Mouse (Mus musculus): ENCODE data around the gene C530008M17Rik. TPM values are rescaled to one million over a fixed set of nuclear protein-coding genes. Genes with fewer than 3 reads are reported as not detected.

C530008M17Rik gene
- polyA plus RNA-seq, 1 experiment, result 29.1 TPM

GRCm38 (mm10) chr5:76698187-76698586, 41.9 kb downstream of the C530008M17Rik start:
- Histone ChIP-seq H3K27ac (ENCODE audit: insufficient read depth, low read length) (no peak overlapping the region), H3K27me3 (ENCODE audit: control insufficient read depth, insufficient read depth, low read length) (peaks cover 7% of the 10 kb centered on the region; the same call in 1 of the 2 replicates), H3K4me1 (ENCODE audit: control insufficient read depth, insufficient read depth, low read length) (no peaks in the 10 kb centered on the region), H3K4me3 (replicated peaks; ENCODE audit: insufficient read depth, low read depth, low read length) (no peak overlapping the region)
- WGBS, result 7% methylated on average over 2 of the region's 2 CpGs
- TF ChIP-seq POLR2A (IDR thresholded peaks at IDR 0.05; ENCODE audit: borderline replicate concordance, insufficient read depth, low read length) (no peak), CTCF (IDR thresholded peaks at IDR 0.05; ENCODE audit: borderline replicate concordance, insufficient read depth, low read depth, low read length) (no peak)
- DNase-seq, result no peak

- H3K27ac ChIP-seq (ENCODE audit: insufficient read depth, low read length), result no peak overlapping the region
- TF ChIP-seq POLR2A (IDR thresholded peaks at IDR 0.05; ENCODE audit: borderline replicate concordance, insufficient read depth, low read length) (no peak), CTCF (IDR thresholded peaks at IDR 0.05; ENCODE audit: borderline replicate concordance, insufficient read depth, low read depth, low read length) (no peak)
- no peak overlapping the region for H3K4me3 ChIP-seq (replicated peaks; ENCODE audit: insufficient read depth, low read depth, low read length)
- 85% methylated on average over 13 of the region's 13 CpGs for WGBS
- H3K4me1 ChIP-seq (ENCODE audit: control insufficient read depth, insufficient read depth, low read length), result no peaks in the 10 kb centered on the region
- DNase-seq, result no peak
- peaks cover 7% of the 10 kb centered on the region; the same call in 1 of the 2 replicates for H3K27me3 ChIP-seq (ENCODE audit: control insufficient read depth, insufficient read depth, low read length)
Measured at GRCm38 (mm10) chr5:76701127-76701853, 45.0 kb downstream of the C530008M17Rik start.

GRCm38 (mm10) chr5:76702104-76702503, 45.8 kb downstream of the C530008M17Rik start:
- TF ChIP-seq POLR2A (IDR thresholded peaks at IDR 0.05; ENCODE audit: borderline replicate concordance, insufficient read depth, low read length) (no peak), CTCF (IDR thresholded peaks at IDR 0.05; ENCODE audit: borderline replicate concordance, insufficient read depth, low read depth, low read length) (no peak)
- H3K27ac ChIP-seq (ENCODE audit: insufficient read depth, low read length), result no peak overlapping the region
- peaks cover 7% of the 10 kb centered on the region; the same call in 1 of the 2 replicates for H3K27me3 ChIP-seq (ENCODE audit: control insufficient read depth, insufficient read depth, low read length)
- WGBS, result 51% methylated on average over 9 of the region's 9 CpGs
- DNase-seq, result no peak
- H3K4me1 ChIP-seq (ENCODE audit: control insufficient read depth, insufficient read depth, low read length), result no peaks in the 10 kb centered on the region
- no peak overlapping the region for H3K4me3 ChIP-seq (replicated peaks; ENCODE audit: insufficient read depth, low read depth, low read length)

GRCm38 (mm10) chr5:76702646-76703045, 46.3 kb downstream of the C530008M17Rik start:
- H3K27ac ChIP-seq (ENCODE audit: insufficient read depth, low read length), result no peak overlapping the region
- 42% methylated on average over 12 of the region's 12 CpGs for WGBS
- H3K4me1 ChIP-seq (ENCODE audit: control insufficient read depth, insufficient read depth, low read length), result no peaks in the 10 kb centered on the region
- TF ChIP-seq POLR2A (IDR thresholded peaks at IDR 0.05; ENCODE audit: borderline replicate concordance, insufficient read depth, low read length) (no peak), CTCF (IDR thresholded peaks at IDR 0.05; ENCODE audit: borderline replicate concordance, insufficient read depth, low read depth, low read length) (no peak)
- no peak overlapping the region for H3K4me3 ChIP-seq (replicated peaks; ENCODE audit: insufficient read depth, low read depth, low read length)
- peaks cover 7% of the 10 kb centered on the region; the same call in 1 of the 2 replicates for H3K27me3 ChIP-seq (ENCODE audit: control insufficient read depth, insufficient read depth, low read length)
- DNase-seq, result no peak

- TF ChIP-seq CTCF (IDR thresholded peaks at IDR 0.05; ENCODE audit: borderline replicate concordance, insufficient read depth, low read depth, low read length) (no peak), POLR2A (IDR thresholded peaks at IDR 0.05; ENCODE audit: borderline replicate concordance, insufficient read depth, low read length) (no peak)
- H3K4me3 ChIP-seq (replicated peaks; ENCODE audit: insufficient read depth, low read depth, low read length), result no peak overlapping the region
- H3K27me3 ChIP-seq (ENCODE audit: control insufficient read depth, insufficient read depth, low read length), result peaks cover 6% of the 10 kb centered on the region; the same call in 1 of the 2 replicates
- DNase-seq, result no peak
- H3K4me1 ChIP-seq (ENCODE audit: control insufficient read depth, insufficient read depth, low read length), result no peaks in the 10 kb centered on the region
- H3K27ac ChIP-seq (ENCODE audit: insufficient read depth, low read length), result no peak overlapping the region
- 88% methylated on average over 11 of the region's 11 CpGs for WGBS
Measured at GRCm38 (mm10) chr5:76705307-76706173, 49.2 kb downstream of the C530008M17Rik start.

- no peak for TF ChIP-seq POLR2A (IDR thresholded peaks at IDR 0.05; ENCODE audit: borderline replicate concordance, insufficient read depth, low read length)
- TF ChIP-seq CTCF (IDR thresholded peaks at IDR 0.05; ENCODE audit: borderline replicate concordance, insufficient read depth, low read depth, low read length), result no peak
- no peaks in the 10 kb centered on the region for H3K4me1 ChIP-seq (ENCODE audit: control insufficient read depth, insufficient read depth, low read length)
- no peak for DNase-seq
- no peak overlapping the region for H3K4me3 ChIP-seq (replicated peaks; ENCODE audit: insufficient read depth, low read depth, low read length)
- peaks cover 1% of the 10 kb centered on the region; the same call in 1 of the 2 replicates for H3K27me3 ChIP-seq (ENCODE audit: control insufficient read depth, insufficient read depth, low read length)
- H3K27ac ChIP-seq (ENCODE audit: insufficient read depth, low read length), result no peak overlapping the region
- 97% methylated on average over 3 of the region's 3 CpGs for WGBS
Measured at GRCm38 (mm10) chr5:76707072-76707471, 50.8 kb downstream of the C530008M17Rik start.

GRCm38 (mm10) chr5:76708004-76708403, 51.7 kb downstream of the C530008M17Rik start:
- H3K27me3 ChIP-seq (ENCODE audit: control insufficient read depth, insufficient read depth, low read length), result no peaks in the 10 kb centered on the region; the same call in 1 of the 2 replicates
- WGBS, result 89% methylated on average over 15 of the region's 15 CpGs
- no peak overlapping the region for H3K27ac ChIP-seq (ENCODE audit: insufficient read depth, low read length)
- DNase-seq, result no peak
- no peaks in the 10 kb centered on the region for H3K4me1 ChIP-seq (ENCODE audit: control insufficient read depth, insufficient read depth, low read length)
- H3K4me3 ChIP-seq (replicated peaks; ENCODE audit: insufficient read depth, low read depth, low read length), result no peak overlapping the region
- TF ChIP-seq CTCF (IDR thresholded peaks at IDR 0.05; ENCODE audit: borderline replicate concordance, insufficient read depth, low read depth, low read length), result no peak
- no peak for TF ChIP-seq POLR2A (IDR thresholded peaks at IDR 0.05; ENCODE audit: borderline replicate concordance, insufficient read depth, low read length)

Data from cerebellum, adult 2 months (tissue).